20 mouse cellular contexts compared by ENCODE assay signal in genomic region chr10:6890348-6891009, GRCm38 (mm10).
DNase-seq lines count a peak whose midpoint lies in the region; ATAC-seq and TF ChIP-seq lines count a peak whose summit lies in the region.
"Had no signal": no experiment of that assay in that cellular context is flagged by ENCODE, and none has a peak within 500 bp of the region (broad histone marks: within the 10 kb centered on the region; RNA-seq: fewer than 3 reads in every experiment).

No protein-coding gene starts in this region.

- no peak overlapping the region for H3K27ac ChIP-seq in liver, embryonic 13.5 days
- H3K27ac ChIP-seq in liver, embryonic 11.5 days (ENCODE audit: low read depth, low read length): no peak overlapping the region
- no peak overlapping the region for H3K27ac ChIP-seq in liver, postnatal 0 days (ENCODE audit: low read depth)
- no peak overlapping the region for H3K27ac ChIP-seq in forebrain, postnatal 0 days (ENCODE audit: low read depth, low read length)
- H3K27ac ChIP-seq: embryonic facial prominence, embryonic 10.5 days; forebrain, embryonic 13.5 days; hindbrain, postnatal 0 days; limb, embryonic 15.5 days; midbrain, embryonic 13.5 days had no signal

- H3K4me3 ChIP-seq in liver, embryonic 13.5 days (replicated peaks): no peak overlapping the region
- no peak overlapping the region for H3K4me3 ChIP-seq in liver, embryonic 11.5 days (ENCODE audit: low read depth, low read length)
- no peak overlapping the region for H3K4me3 ChIP-seq in liver, postnatal 0 days (ENCODE audit: low read depth, low read length)
- H3K4me3 ChIP-seq in forebrain, postnatal 0 days (ENCODE audit: low read depth, low read length): no peak overlapping the region
- H3K4me3 ChIP-seq: embryonic facial prominence, embryonic 10.5 days; forebrain, embryonic 13.5 days; heart, embryonic 12.5 days; limb, embryonic 15.5 days; midbrain, embryonic 13.5 days had no signal

- no peak overlapping the region for H3K9ac ChIP-seq in liver, embryonic 13.5 days
- no peak overlapping the region for H3K9ac ChIP-seq in liver, embryonic 11.5 days (ENCODE audit: low read depth, low read length)
- H3K9ac ChIP-seq in liver, postnatal 0 days (replicated peaks): no peak overlapping the region
- H3K9ac ChIP-seq in forebrain, postnatal 0 days: no peak overlapping the region
- H3K9ac ChIP-seq: forebrain, embryonic 13.5 days; heart, embryonic 12.5 days; limb, embryonic 15.5 days; midbrain, embryonic 13.5 days had no signal

- no peaks in the 10 kb centered on the region for H3K4me1 ChIP-seq in liver, embryonic 13.5 days (replicated peaks)
- no peaks in the 10 kb centered on the region for H3K4me1 ChIP-seq in liver, embryonic 11.5 days (replicated peaks; ENCODE audit: control insufficient read depth, insufficient read depth, low read length)
- no peaks in the 10 kb centered on the region for H3K4me1 ChIP-seq in liver, postnatal 0 days (ENCODE audit: insufficient read depth)
- no peaks in the 10 kb centered on the region for H3K4me1 ChIP-seq in forebrain, postnatal 0 days (ENCODE audit: insufficient read depth)
- H3K4me1 ChIP-seq: embryonic facial prominence, embryonic 10.5 days; forebrain, embryonic 13.5 days; heart, embryonic 12.5 days; midbrain, embryonic 13.5 days had no signal

- TF ChIP-seq CTCF in liver, postnatal 0 days (IDR thresholded peaks at IDR 0.05; ENCODE audit: low read depth): no peak
- no peak for TF ChIP-seq CTCF in forebrain, postnatal 0 days (IDR thresholded peaks at IDR 0.05; ENCODE audit: low read depth)

- peak; percentile 34; the same call in 1 of the 2 replicates for ATAC-seq in liver, embryonic 13.5 days (ENCODE audit: low read depth)
- ATAC-seq in liver, embryonic 11.5 days (replicated peaks; ENCODE audit: low FRiP score): no peak
- peak; percentile 80 for ATAC-seq in liver, postnatal 0 days
- no peak for ATAC-seq in forebrain, postnatal 0 days
- ATAC-seq: forebrain, embryonic 13.5 days; hindbrain, postnatal 0 days; midbrain, embryonic 13.5 days had no signal

- DNase-seq in adrenal gland, postnatal 10 days: peak; percentile 3
- no peak for DNase-seq in adrenal gland, postnatal 36 days
- DNase-seq in liver, embryonic 13.5 days: no peak
- no peak for DNase-seq in liver, embryonic 11.5 days (ENCODE audit: low spot score)
- DNase-seq in brain, adult 2 months (ENCODE audit: low read depth, low spot score): peak; percentile 17
- DNase-seq in liver, postnatal 0 days: no peak
- no peak for DNase-seq in forebrain, postnatal 0 days
- DNase-seq: B cell, adult 2 months; cerebellum, adult 11-12 months; cerebellum, postnatal 25 days; heart, postnatal 36 days; layer of hippocampus, postnatal 36 days; retina, postnatal 1 day; thymus, postnatal 4 days had no signal

- H3K4me2 ChIP-seq in liver, embryonic 13.5 days: no peak overlapping the region
- H3K4me2 ChIP-seq in liver, embryonic 11.5 days: no peak overlapping the region
- H3K4me2 ChIP-seq in liver, postnatal 0 days (ENCODE audit: low read depth, low read length): no peak overlapping the region
- H3K4me2 ChIP-seq in forebrain, postnatal 0 days (ENCODE audit: low read depth): no peak overlapping the region
- H3K4me2 ChIP-seq: forebrain, embryonic 13.5 days; heart, embryonic 12.5 days; limb, embryonic 15.5 days; midbrain, embryonic 13.5 days had no signal

- no peaks in the 10 kb centered on the region for H3K27me3 ChIP-seq in liver, embryonic 13.5 days
- H3K27me3 ChIP-seq in liver, embryonic 11.5 days (replicated peaks; ENCODE audit: control insufficient read depth, insufficient read depth, low read length): no peaks in the 10 kb centered on the region
- no peaks in the 10 kb centered on the region for H3K27me3 ChIP-seq in liver, postnatal 0 days (ENCODE audit: insufficient read depth, low read length)
- H3K27me3 ChIP-seq in forebrain, postnatal 0 days (ENCODE audit: insufficient read depth, low read length): no peaks in the 10 kb centered on the region
- H3K27me3 ChIP-seq: forebrain, embryonic 13.5 days; heart, embryonic 12.5 days; limb, embryonic 15.5 days; midbrain, embryonic 13.5 days had no signal

- 49% methylated on average over 5 of the region's 5 CpGs for WGBS in liver, embryonic 13.5 days (ENCODE audit: insufficient replicate concordance)
- WGBS in liver, embryonic 11.5 days: 66% methylated on average over 5 of the region's 5 CpGs
- WGBS in liver, postnatal 0 days (ENCODE audit: insufficient replicate concordance): 77% methylated on average over 5 of the region's 5 CpGs
- 76% methylated on average over 5 of the region's 5 CpGs for WGBS in forebrain, postnatal 0 days

- H3K36me3 ChIP-seq in liver, embryonic 13.5 days: no peaks in the 10 kb centered on the region
- no peaks in the 10 kb centered on the region for H3K36me3 ChIP-seq in liver, embryonic 11.5 days (ENCODE audit: control insufficient read depth, insufficient read depth, low read length)
- H3K36me3 ChIP-seq in liver, postnatal 0 days (replicated peaks; ENCODE audit: insufficient read depth, low read length): no peaks in the 10 kb centered on the region
- H3K36me3 ChIP-seq in forebrain, postnatal 0 days (ENCODE audit: insufficient read depth): no peaks in the 10 kb centered on the region
- H3K36me3 ChIP-seq: embryonic facial prominence, embryonic 10.5 days; heart, embryonic 12.5 days; limb, embryonic 15.5 days; midbrain, embryonic 13.5 days had no signal

- 0 out of 2 replicates have a peak, but pooled peaks have one; percentile 10 for TF ChIP-seq EP300 in liver, postnatal 0 days (IDR thresholded peaks at IDR 0.05; ENCODE audit: low read depth)

- H3K9me3 ChIP-seq in liver, embryonic 13.5 days (replicated peaks): no peaks in the 10 kb centered on the region
- no peaks in the 10 kb centered on the region for H3K9me3 ChIP-seq in liver, embryonic 11.5 days (ENCODE audit: control insufficient read depth, low read length)
- no peaks in the 10 kb centered on the region for H3K9me3 ChIP-seq in liver, postnatal 0 days (ENCODE audit: low read length)
- H3K9me3 ChIP-seq in forebrain, postnatal 0 days (ENCODE audit: low read length): no peaks in the 10 kb centered on the region
- H3K9me3 ChIP-seq: embryonic facial prominence, embryonic 10.5 days; limb, embryonic 15.5 days; midbrain, embryonic 13.5 days had no signal

Comparison
In these comparisons a context has a peak if more than half of its experiments do, and no peak if none do; other contexts are left out.
1. DNase-seq: peak in adrenal gland, postnatal 10 days (single experiment) and brain, adult 2 months (single experiment); none in adrenal gland, postnatal 36 days (0 of 2), liver, embryonic 13.5 days (single experiment), liver, embryonic 11.5 days (single experiment), liver, postnatal 0 days (single experiment) and forebrain, postnatal 0 days (single experiment).
2. ATAC-seq: peak in liver, embryonic 13.5 days (single experiment) and liver, postnatal 0 days (single experiment); none in liver, embryonic 11.5 days (single experiment) and forebrain, postnatal 0 days (single experiment).